Mouse (Mus musculus): ENCODE results near the gene Slc29a1. TPM values are rescaled to one million over a fixed set of nuclear protein-coding genes. Genes with fewer than 3 reads are reported as not detected.
A peak's percentile ranks its signal among the peaks of the same experiment; 100 is the strongest.

The Slc29a1 gene
- polyA plus RNA-seq, 1 experiment from 2014 or later: 175 TPM

DNA sequence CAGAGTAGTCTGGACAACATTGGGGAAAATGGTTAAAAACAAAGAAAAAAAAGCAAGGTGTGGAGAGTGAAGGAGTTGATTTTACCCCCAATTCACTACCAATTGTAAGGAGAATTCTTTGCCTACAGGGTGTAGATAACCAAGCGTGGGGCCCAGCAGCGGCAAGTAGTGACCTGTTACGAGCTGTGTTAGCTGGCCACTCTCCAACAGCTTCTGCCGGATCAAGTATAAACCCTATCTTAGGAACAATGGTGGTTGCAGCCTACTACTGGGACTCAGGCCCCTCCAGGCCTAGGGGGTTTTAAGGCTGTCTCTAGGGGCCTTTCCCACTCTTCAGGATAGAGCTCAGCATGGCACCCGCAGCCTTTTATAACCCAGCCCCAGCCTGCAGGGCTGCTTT, 21.2 kb downstream of the Slc29a1 start:
- Histone ChIP-seq H3K36me3 (replicated peaks) (no peaks in the 10 kb centered on the region), H3K9ac (no peak overlapping the region), H3K4me1 (replicated peaks) (peaks cover 74% of the 10 kb centered on the region), H3K27ac (replicated peaks) (peak overlapping the region; percentile 62), H3K4me3 (replicated peaks) (no peak overlapping the region), H3K9me3 (replicated peaks) (no peaks in the 10 kb centered on the region), H3K4me2 (no peak overlapping the region), H3K27me3 (no peaks in the 10 kb centered on the region)
- no peak for ATAC-seq (ENCODE audit: insufficient read depth)
- WGBS (ENCODE audit: insufficient replicate concordance): 57% methylated on average over 5 of the region's 5 CpGs

DNA sequence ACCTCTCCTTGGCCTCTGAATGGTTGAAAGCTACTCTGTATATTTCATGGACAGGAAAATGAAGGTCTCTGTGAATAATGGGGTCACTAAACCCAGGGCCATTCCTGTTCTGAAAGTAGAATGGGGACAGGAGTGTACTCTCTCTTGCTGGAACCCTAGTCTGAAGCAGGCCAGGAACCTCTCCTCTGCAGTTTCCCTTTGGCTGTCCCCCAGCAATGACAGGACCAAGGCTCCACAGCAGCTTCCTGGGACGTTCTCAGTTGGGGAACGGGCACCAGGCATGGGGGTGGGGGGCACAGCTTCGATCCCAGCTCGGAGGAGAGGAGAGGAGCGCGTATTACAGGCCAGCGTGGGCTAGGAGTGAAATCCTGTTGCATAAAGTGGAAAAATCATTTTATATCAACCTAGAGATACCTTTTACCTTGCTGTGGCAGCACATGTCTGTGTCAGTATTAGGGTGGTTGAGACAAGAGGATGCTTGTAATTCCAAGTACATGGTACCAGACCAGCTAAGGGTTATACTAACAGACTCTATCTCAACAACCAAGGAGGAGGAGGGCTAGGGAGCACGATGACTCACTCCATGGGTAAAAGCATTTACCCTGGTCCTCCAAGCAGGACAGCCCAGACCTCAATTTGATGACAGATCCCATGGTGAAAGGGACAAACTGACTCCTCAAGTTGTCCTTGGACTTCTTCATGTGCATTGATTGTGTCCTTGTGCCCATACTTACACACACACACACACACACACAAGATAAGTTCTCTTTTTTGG, 24.1 kb downstream of the Slc29a1 start:
- Histone ChIP-seq H3K4me3 (replicated peaks) (no peak overlapping the region), H3K4me1 (replicated peaks) (peaks cover 64% of the 10 kb centered on the region), H3K27me3 (no peaks in the 10 kb centered on the region), H3K36me3 (replicated peaks) (peaks cover 16% of the 10 kb centered on the region), H3K9me3 (replicated peaks) (no peaks in the 10 kb centered on the region), H3K27ac (replicated peaks) (peak overlapping the region; percentile 95), H3K9ac (no peak overlapping the region), H3K4me2 (peak overlapping the region; percentile 98; the same call in 1 of the 2 replicates)
- ATAC-seq (ENCODE audit: insufficient read depth): no peak
- 86% methylated on average over 8 of the region's 8 CpGs for WGBS (ENCODE audit: insufficient replicate concordance)

- WGBS (ENCODE audit: insufficient replicate concordance): 2% methylated on average over 17 of the region's 17 CpGs
Observed at GRCm38 (mm10) chr17:45574129-45574761, 25.2 kb downstream of the Slc29a1 start.

GRCm38 (mm10) chr17:45573780-45574123, 25.7 kb downstream of the Slc29a1 start:
- Histone ChIP-seq H3K4me3 (replicated peaks) (peak overlapping the region; percentile 94), H3K27me3 (no peaks in the 10 kb centered on the region), H3K9me3 (replicated peaks) (no peaks in the 10 kb centered on the region), H3K9ac (peak overlapping the region; percentile 94), H3K4me2 (peak overlapping the region; percentile 98), H3K36me3 (replicated peaks) (peaks cover 32% of the 10 kb centered on the region), H3K27ac (replicated peaks) (peak overlapping the region; percentile 95), H3K4me1 (replicated peaks) (peaks cover 62% of the 10 kb centered on the region)
- WGBS (ENCODE audit: insufficient replicate concordance): under 1% methylated on average over 18 of the region's 18 CpGs
- ATAC-seq (ENCODE audit: insufficient read depth): peak; percentile 72

More at GRCm38 (mm10) chr17:45574129-45574761, 25.2 kb downstream of the Slc29a1 start:
- no peaks in the 10 kb centered on the region for H3K9me3 ChIP-seq (replicated peaks)
- ATAC-seq (ENCODE audit: insufficient read depth): peak; percentile 58
- H3K9ac ChIP-seq: peak overlapping the region; percentile 94
- H3K27me3 ChIP-seq: no peaks in the 10 kb centered on the region
- peak overlapping the region; percentile 94 for H3K4me3 ChIP-seq (replicated peaks)
- H3K4me1 ChIP-seq (replicated peaks): peaks cover 66% of the 10 kb centered on the region
- H3K4me2 ChIP-seq: peak overlapping the region; percentile 98
- H3K36me3 ChIP-seq (replicated peaks): peaks cover 27% of the 10 kb centered on the region
- H3K27ac ChIP-seq (replicated peaks): peak overlapping the region; percentile 95

GRCm38 (mm10) chr17:45573087-45573779, 26.2 kb downstream of the Slc29a1 start, which contains the start of gene Hsp90ab1:
Gene Hsp90ab1, minus strand, starts transcription at chr17:45573271.
- Histone ChIP-seq H3K9ac (peak within 1 kb of the TSS; percentile 94), H3K4me2 (peak within 1 kb of the TSS; percentile 98), H3K27ac (replicated peaks) (peak within 1 kb of the TSS; percentile 95), H3K4me1 (replicated peaks) (peaks cover 60% of the 10 kb centered on the region), H3K36me3 (replicated peaks) (peaks cover 37% of the 10 kb centered on the region), H3K4me3 (replicated peaks) (peak within 1 kb of the TSS; percentile 94), H3K9me3 (replicated peaks) (no peaks in the 10 kb centered on the region), H3K27me3 (no peaks in the 10 kb centered on the region)
- under 1% methylated on average over 41 of the region's 41 CpGs for WGBS (ENCODE audit: insufficient replicate concordance)
- peak; percentile 74 for ATAC-seq (ENCODE audit: insufficient read depth)

GRCm38 (mm10) chr17:45572103-45573086, 27.0 kb downstream of the Slc29a1 start:
- H3K27ac ChIP-seq (replicated peaks): peak overlapping the region; percentile 95
- peaks cover 45% of the 10 kb centered on the region for H3K36me3 ChIP-seq (replicated peaks)
- peak overlapping the region; percentile 94 for H3K9ac ChIP-seq
- peak overlapping the region; percentile 98 for H3K4me2 ChIP-seq
- H3K27me3 ChIP-seq: no peaks in the 10 kb centered on the region
- peak overlapping the region; percentile 94 for H3K4me3 ChIP-seq (replicated peaks)
- ATAC-seq (ENCODE audit: insufficient read depth): peak; percentile 48
- H3K4me1 ChIP-seq (replicated peaks): peaks cover 62% of the 10 kb centered on the region
- H3K9me3 ChIP-seq (replicated peaks): no peaks in the 10 kb centered on the region
- WGBS (ENCODE audit: insufficient replicate concordance): under 1% methylated on average over 57 of the region's 57 CpGs

- no peak overlapping the region for H3K4me3 ChIP-seq (replicated peaks)
- H3K4me1 ChIP-seq (replicated peaks): peaks cover 76% of the 10 kb centered on the region
- no peaks in the 10 kb centered on the region for H3K27me3 ChIP-seq
- ATAC-seq (ENCODE audit: insufficient read depth): no peak
- H3K9ac ChIP-seq: no peak overlapping the region
- peaks cover 60% of the 10 kb centered on the region for H3K36me3 ChIP-seq (replicated peaks)
- no peak overlapping the region for H3K4me2 ChIP-seq
- 80% methylated on average over 4 of the region's 4 CpGs for WGBS (ENCODE audit: insufficient replicate concordance)
- no peaks in the 10 kb centered on the region for H3K9me3 ChIP-seq (replicated peaks)
- H3K27ac ChIP-seq (replicated peaks): 0 out of 2 replicates have a peak overlapping the region, but pooled peaks have one; percentile 15
Observed at GRCm38 (mm10) chr17:45569999-45570398, 29.4 kb downstream of the Slc29a1 start.

DNA sequence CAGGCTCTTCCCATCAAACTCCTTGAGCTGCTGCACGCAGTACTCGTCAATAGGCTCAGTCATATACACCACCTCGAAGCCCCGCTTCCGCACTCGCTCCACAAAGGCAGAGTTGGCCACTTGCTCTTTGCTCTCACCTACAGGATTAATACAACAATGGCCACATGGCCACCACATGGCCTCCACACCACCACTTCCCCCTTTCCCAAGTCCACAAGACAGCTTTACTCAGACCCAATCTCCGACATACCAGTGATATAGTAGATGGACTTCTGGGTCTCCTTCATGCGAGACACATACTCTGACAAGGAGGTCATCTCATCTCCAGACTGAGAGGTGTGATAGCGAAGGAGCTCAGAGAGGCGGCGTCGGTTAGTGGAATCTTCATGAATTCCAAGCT, 30.4 kb downstream of the Slc29a1 start:
- whole genome bisulfite sequencing (ENCODE audit: insufficient replicate concordance): 80% methylated on average over 12 of the region's 12 CpGs
- H3K9me3 ChIP-seq (replicated peaks): no peaks in the 10 kb centered on the region
- no peaks in the 10 kb centered on the region for H3K27me3 ChIP-seq
- no peak overlapping the region for H3K27ac ChIP-seq (replicated peaks)
- H3K4me1 ChIP-seq (replicated peaks): peaks cover 76% of the 10 kb centered on the region
- H3K4me3 ChIP-seq (replicated peaks): no peak overlapping the region
- no peak overlapping the region for H3K4me2 ChIP-seq
- peaks cover 60% of the 10 kb centered on the region for H3K36me3 ChIP-seq (replicated peaks)
- no peak overlapping the region for H3K9ac ChIP-seq
- ATAC-seq (ENCODE audit: insufficient read depth): no peak

DNA sequence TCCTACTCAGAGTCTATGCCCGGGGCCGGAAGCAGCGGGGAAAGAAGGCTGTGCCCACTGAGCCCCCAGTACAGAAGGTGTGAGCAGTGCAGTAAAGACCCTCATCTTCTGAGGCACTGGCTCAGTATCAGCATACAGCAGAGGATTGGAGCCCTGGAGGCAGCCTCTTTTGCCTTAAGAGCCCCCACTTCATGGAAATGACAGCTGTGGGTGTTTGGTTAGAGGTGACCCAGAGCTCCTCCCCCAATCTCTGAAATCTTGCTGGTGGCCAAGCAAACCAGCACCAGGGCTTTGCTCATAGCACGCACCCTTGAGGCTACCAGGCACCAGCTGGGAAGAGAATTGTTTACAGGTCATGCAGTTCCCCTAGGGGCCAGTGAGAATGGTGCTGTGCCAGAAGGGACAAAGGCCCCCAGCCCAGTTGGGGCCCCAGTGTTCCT, 32.2 kb downstream of the Slc29a1 start:
- no peaks in the 10 kb centered on the region for H3K9me3 ChIP-seq (replicated peaks)
- H3K4me1 ChIP-seq (replicated peaks): peaks cover 65% of the 10 kb centered on the region
- H3K9ac ChIP-seq: no peak overlapping the region
- WGBS (ENCODE audit: insufficient replicate concordance): 23% methylated on average over 4 of the region's 4 CpGs
- H3K4me2 ChIP-seq: no peak overlapping the region
- H3K4me3 ChIP-seq (replicated peaks): no peak overlapping the region
- no peak overlapping the region; the same call in 1 of the 2 replicates for H3K27ac ChIP-seq (replicated peaks)
- ATAC-seq (ENCODE audit: insufficient read depth): no peak
- no peaks in the 10 kb centered on the region for H3K27me3 ChIP-seq
- peaks cover 60% of the 10 kb centered on the region for H3K36me3 ChIP-seq (replicated peaks)

Data from liver, embryonic 15.5 days (tissue).